Comparison of ENCODE assay signal across 8 mouse cellular contexts in the genomic region with DNA sequence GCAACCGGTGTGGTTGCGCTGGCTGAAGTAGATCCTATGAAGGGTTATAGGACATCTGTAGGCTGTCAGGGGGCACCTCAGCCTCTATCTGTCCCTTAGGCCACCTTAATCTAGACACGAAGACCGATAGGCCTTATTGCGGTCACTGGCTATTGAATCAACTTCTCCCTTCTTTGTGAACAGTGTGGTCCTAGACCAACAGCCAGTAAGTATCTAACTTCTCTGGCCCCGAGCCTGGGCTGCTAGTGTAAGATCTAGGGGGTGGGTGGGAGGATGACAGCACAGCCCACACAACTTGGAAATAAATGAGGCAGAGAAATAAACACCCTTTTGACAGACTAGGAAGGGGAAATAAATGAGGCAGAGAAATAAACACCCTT. TPM values are rescaled to one million over a fixed set of nuclear protein-coding genes. Genes with fewer than 3 reads are reported as not detected.
DNase-seq lines count a peak whose midpoint lies in the region; ATAC-seq and TF ChIP-seq lines count a peak whose summit lies in the region.

No protein-coding gene starts in this region.

- intact Hi-C loops in heart, postnatal 25 days (cut with DNase I), result no loop called here

- H3K4me1 ChIP-seq in heart, embryonic 10.5 days, result peaks cover 28% of the 10 kb centered on the region
- H3K4me1 ChIP-seq in ES-E14 (ENCODE audit: control insufficient read depth in 2 of 2, insufficient read depth in 2 of 2, low read length in 2 of 2, poor library complexity in 1 of 2), result peaks cover 5 to 10% of the 10 kb centered on the region in 2 experiments; a peak in 1 of 4 replicates
- peaks cover 29% of the 10 kb centered on the region for H3K4me1 ChIP-seq in forebrain, embryonic 16.5 days (replicated peaks; ENCODE audit: control insufficient read depth, insufficient read depth, low read length)
- peaks cover 38% of the 10 kb centered on the region for H3K4me1 ChIP-seq in liver, embryonic 12.5 days
- peaks cover 23% of the 10 kb centered on the region for H3K4me1 ChIP-seq in neural tube, embryonic 14.5 days (ENCODE audit: control insufficient read depth, insufficient read depth, low read length)

- no peak for DNase-seq in heart, embryonic 10.5 days (ENCODE audit: low spot score)
- DNase-seq in heart, postnatal 25 days (ENCODE audit: low spot score), result no peak
- no peak for DNase-seq in ES-E14 (ENCODE audit: low read depth, low spot score)
- DNase-seq in adrenal gland, adult (ENCODE audit: inconsistent age in 2 of 2, low spot score in 1 of 2), result no peak
- DNase-seq in left cerebral cortex, adult 8-10 months (ENCODE audit: low spot score in 2 of 2), result no peak

- peak overlapping the region; percentile 62 for H3K4me2 ChIP-seq in forebrain, embryonic 16.5 days (ENCODE audit: low read length)
- peak overlapping the region; percentile 98 for H3K4me2 ChIP-seq in liver, embryonic 12.5 days
- H3K4me2 ChIP-seq in neural tube, embryonic 14.5 days (ENCODE audit: low read depth, low read length), result peak overlapping the region; percentile 85

- peak overlapping the region; percentile 96 for H3K27ac ChIP-seq in heart, embryonic 10.5 days
- H3K27ac ChIP-seq in ES-E14 (ENCODE audit: insufficient read depth, low read depth, low read length, poor library complexity, severe bottlenecking), result no peak overlapping the region
- H3K27ac ChIP-seq in forebrain, embryonic 16.5 days (ENCODE audit: low read length), result peak overlapping the region; percentile 82
- H3K27ac ChIP-seq in liver, embryonic 12.5 days, result peak overlapping the region; percentile 85
- peak overlapping the region; percentile 86 for H3K27ac ChIP-seq in neural tube, embryonic 14.5 days (ENCODE audit: low read depth, low read length)

- peak; percentile 10; the same call in 1 of the 2 replicates for ATAC-seq in forebrain, embryonic 16.5 days
- peak; percentile 16 for ATAC-seq in liver, embryonic 12.5 days
- ATAC-seq in neural tube, embryonic 14.5 days (ENCODE audit: low read depth), result peak; percentile 7; the same call in 1 of the 2 replicates

- peak overlapping the region; percentile 91 for H3K9ac ChIP-seq in ES-E14 (ENCODE audit: insufficient read depth, low read depth, low read length, poor library complexity, severe bottlenecking)
- H3K9ac ChIP-seq in forebrain, embryonic 16.5 days (replicated peaks; ENCODE audit: low read depth, low read length), result peak overlapping the region; percentile 94
- peak overlapping the region; percentile 87 for H3K9ac ChIP-seq in liver, embryonic 12.5 days
- peak overlapping the region; percentile 94 for H3K9ac ChIP-seq in neural tube, embryonic 14.5 days (replicated peaks; ENCODE audit: low read depth, low read length)

- H3K27me3 ChIP-seq in heart, embryonic 10.5 days (ENCODE audit: insufficient read depth, poor library complexity, severe bottlenecking), result no peaks in the 10 kb centered on the region
- no peaks in the 10 kb centered on the region for H3K27me3 ChIP-seq in forebrain, embryonic 16.5 days (replicated peaks; ENCODE audit: control insufficient read depth, insufficient read depth, low read length)
- H3K27me3 ChIP-seq in liver, embryonic 12.5 days (replicated peaks), result peaks cover 11% of the 10 kb centered on the region
- H3K27me3 ChIP-seq in neural tube, embryonic 14.5 days (ENCODE audit: control insufficient read depth, insufficient read depth, low read length), result no peaks in the 10 kb centered on the region

- no peaks in the 10 kb centered on the region for H3K9me3 ChIP-seq in heart, embryonic 10.5 days
- no peaks in the 10 kb centered on the region for H3K9me3 ChIP-seq in ES-E14 (ENCODE audit: control insufficient read depth, insufficient read depth, low read depth, low read length)
- no peaks in the 10 kb centered on the region for H3K9me3 ChIP-seq in forebrain, embryonic 16.5 days (ENCODE audit: control insufficient read depth, low read length)
- H3K9me3 ChIP-seq in liver, embryonic 12.5 days (replicated peaks), result no peaks in the 10 kb centered on the region
- H3K9me3 ChIP-seq in neural tube, embryonic 14.5 days (ENCODE audit: control insufficient read depth, low read length), result no peaks in the 10 kb centered on the region

- 3% methylated on average over 6 of the region's 6 CpGs for whole genome bisulfite sequencing in heart, embryonic 10.5 days
- WGBS in forebrain, embryonic 16.5 days, result 6% methylated on average over 6 of the region's 6 CpGs
- WGBS in liver, embryonic 12.5 days (ENCODE audit: insufficient replicate concordance), result under 1% methylated on average over 6 of the region's 6 CpGs
- 5% methylated on average over 6 of the region's 6 CpGs for WGBS in neural tube, embryonic 14.5 days

- in situ Hi-C loops in ES-E14 (cut with MboI; ENCODE audit: low sequenced_read_pairs in 2 of 2, unreplicated experiment in 2 of 2), result no loop called here

- H3K36me3 ChIP-seq in heart, embryonic 10.5 days, result peaks cover 29% of the 10 kb centered on the region
- H3K36me3 ChIP-seq in ES-E14 (ENCODE audit: control insufficient read depth, insufficient read depth, low read length, poor library complexity, severe bottlenecking), result peaks cover 22% of the 10 kb centered on the region
- H3K36me3 ChIP-seq in forebrain, embryonic 16.5 days (ENCODE audit: control insufficient read depth, insufficient read depth), result peaks cover 10% of the 10 kb centered on the region
- peaks cover 27% of the 10 kb centered on the region for H3K36me3 ChIP-seq in liver, embryonic 12.5 days
- peaks cover 27% of the 10 kb centered on the region for H3K36me3 ChIP-seq in neural tube, embryonic 14.5 days (ENCODE audit: control insufficient read depth, insufficient read depth, low read length)

- H3K4me3 ChIP-seq in heart, embryonic 10.5 days, result peak overlapping the region; percentile 96
- peak overlapping the region; percentile 87 to 95 for H3K4me3 ChIP-seq in ES-E14 (ENCODE audit: insufficient read depth in 1 of 2, low read depth in 1 of 2, low read length in 2 of 2, poor library complexity in 1 of 2, severe bottlenecking in 1 of 2)
- H3K4me3 ChIP-seq in forebrain, embryonic 16.5 days (replicated peaks; ENCODE audit: low read length), result peak overlapping the region; percentile 96
- peak overlapping the region; percentile 87 for H3K4me3 ChIP-seq in liver, embryonic 12.5 days
- H3K4me3 ChIP-seq in neural tube, embryonic 14.5 days (ENCODE audit: low read depth, low read length), result peak overlapping the region; percentile 98

TF ChIP-seq in ES-E14, 5 proteins besides CTCF, POLR2A, EP300 and RAD21:
- TF ChIP-seq HCFC1 (IDR thresholded peaks at IDR 0.05; ENCODE audit: borderline replicate concordance, insufficient read depth, low read length), result no peak
- no peak for TF ChIP-seq MAFK (IDR thresholded peaks at IDR 0.05; ENCODE audit: insufficient read depth, low read depth, low read length)
- no peak for TF ChIP-seq ZNF384 (IDR thresholded peaks at IDR 0.05; ENCODE audit: low read depth, low read length)
- no peak for TF ChIP-seq CHD2 (IDR thresholded peaks at IDR 0.05; ENCODE audit: low read depth, low read length)
- TF ChIP-seq ZC3H11A (IDR thresholded peaks at IDR 0.05; ENCODE audit: borderline replicate concordance, low read depth, low read length), result no peak

RNA-seq across cellular contexts. Expression of a gene that starts 0.4 kb away (rescaled TPM):
- polyA plus RNA-seq in heart, embryonic 10.5 days (2016; fragmentation: Nextera tagmentation; extraction: Ambion mirVana), result 36.0 and 37.0 TPM in 2 replicates
- total RNA-seq in heart, postnatal 25 days (2021), result 10 to 100 TPM; 18.3 to 18.7 TPM
- 38.2 and 50.7 TPM in 2 replicates for total RNA-seq in ES-E14 (2012; rRNA removed)
- 60.6 and 79.8 TPM in 2 replicates for polyA plus RNA-seq in forebrain, embryonic 16.5 days (2015; fragmentation: Nextera tagmentation; extraction: Ambion mirVana)
- 22.2 and 23.4 TPM in 2 replicates for polyA plus RNA-seq in liver, embryonic 12.5 days (2016; fragmentation: Nextera tagmentation; extraction: Ambion mirVana)
- polyA plus RNA-seq in neural tube, embryonic 14.5 days (2014; fragmentation: Nextera tagmentation; extraction: Ambion mirVana), result 85.1 and 87.5 TPM in 2 replicates
- total RNA-seq in left cerebral cortex, adult 8-10 months (2022), result 10 to 100 TPM; 68.9 to 94.3 (median 77.1) TPM

RNA-seq across cellular contexts. Expression of a gene that starts 1.4 kb away (rescaled TPM):
- polyA plus RNA-seq in heart, embryonic 10.5 days (2016; fragmentation: Nextera tagmentation; extraction: Ambion mirVana), result 56.1 and 62.9 TPM in 2 replicates
- 10 to 100 TPM; 29.2 to 32.7 TPM for total RNA-seq in heart, postnatal 25 days (2021)
- total RNA-seq in ES-E14 (2012; rRNA removed), result 58.7 and 67.8 TPM in 2 replicates
- polyA plus RNA-seq in forebrain, embryonic 16.5 days (2015; fragmentation: Nextera tagmentation; extraction: Ambion mirVana), result 74.5 and 80.1 TPM in 2 replicates
- 45.6 and 48.2 TPM in 2 replicates for polyA plus RNA-seq in liver, embryonic 12.5 days (2016; fragmentation: Nextera tagmentation; extraction: Ambion mirVana)
- 50.3 and 65.6 TPM in 2 replicates for polyA plus RNA-seq in neural tube, embryonic 14.5 days (2014; fragmentation: Nextera tagmentation; extraction: Ambion mirVana)
- 10 to 100 TPM; 54.0 to 60.9 (median 56.7) TPM for total RNA-seq in left cerebral cortex, adult 8-10 months (2022)

RNA-seq across cellular contexts. Expression of a gene that starts 6.0 kb away (rescaled TPM):
- polyA plus RNA-seq in heart, embryonic 10.5 days (2016; fragmentation: Nextera tagmentation; extraction: Ambion mirVana), result 15.0 and 16.6 TPM in 2 replicates
- total RNA-seq in heart, postnatal 25 days (2021), result 1 to 10 TPM; 1.2 to 1.4 TPM
- total RNA-seq in ES-E14 (2012; rRNA removed), result 3.4 TPM in 2 replicates
- 99.8 and 128 TPM in 2 replicates for polyA plus RNA-seq in forebrain, embryonic 16.5 days (2015; fragmentation: Nextera tagmentation; extraction: Ambion mirVana)
- polyA plus RNA-seq in liver, embryonic 12.5 days (2016; fragmentation: Nextera tagmentation; extraction: Ambion mirVana), result 2.8 and 3.0 TPM in 2 replicates
- 189 and 220 TPM in 2 replicates for polyA plus RNA-seq in neural tube, embryonic 14.5 days (2014; fragmentation: Nextera tagmentation; extraction: Ambion mirVana)
- total RNA-seq in left cerebral cortex, adult 8-10 months (2022), result 10 to 100 TPM; 19.6 to 22.3 (median 21.6) TPM

RNA-seq across cellular contexts. Expression of a gene that starts 8.3 kb away (rescaled TPM):
- polyA plus RNA-seq in heart, embryonic 10.5 days (2016; fragmentation: Nextera tagmentation; extraction: Ambion mirVana), result 67.3 and 83.6 TPM in 2 replicates
- total RNA-seq in heart, postnatal 25 days (2021), result 10 to 100 TPM; 39.0 to 46.7 TPM
- 24.0 and 34.5 TPM in 2 replicates for total RNA-seq in ES-E14 (2012; rRNA removed)
- 58.5 and 69.8 TPM in 2 replicates for polyA plus RNA-seq in forebrain, embryonic 16.5 days (2015; fragmentation: Nextera tagmentation; extraction: Ambion mirVana)
- polyA plus RNA-seq in liver, embryonic 12.5 days (2016; fragmentation: Nextera tagmentation; extraction: Ambion mirVana), result 30.7 and 32.7 TPM in 2 replicates
- polyA plus RNA-seq in neural tube, embryonic 14.5 days (2014; fragmentation: Nextera tagmentation; extraction: Ambion mirVana), result 61.3 and 66.6 TPM in 2 replicates
- total RNA-seq in left cerebral cortex, adult 8-10 months (2022), result 10 to 100 TPM; 53.5 to 80.6 (median 63.6) TPM
